Mouse (Mus musculus) CD4-positive, CD25-positive, alpha-beta regulatory T cell, adult 4 months (primary cell): ENCODE data around the gene 2610028H24Rik. TPM values are rescaled to one million over a fixed set of nuclear protein-coding genes. Genes with fewer than 3 reads are reported as not detected.

Source experiments
- ATAC-seq: one replicate; pipeline ENCODE4 v1.8.0; 2017
- polyA plus RNA-seq, 2 experiments: library from polyadenylated mRNA; unstranded; fragments of 100-300 nt; shearing (Covaris generic); gene quantifications; one replicate each; pipeline ENCODE4 v1.2.1; 2017

Gene 2610028H24Rik
- polyA plus RNA-seq = under 1 TPM in 1 of 2 experiments, not detected in 1; 0.24 TPM

- ATAC-seq = no peak
Measured at GRCm38 (mm10) chr10:76448851-76449250, at the start of gene 2610028H24Rik. 2610028H24Rik (plus strand) TSS chr10:76449081.

GRCm38 (mm10) chr10:76408520-76408919 lies 40.4 kb upstream of the 2610028H24Rik start:
- no peak for ATAC-seq

- ATAC-seq = no peak
Measured at GRCm38 (mm10) chr10:76416811-76417210, 32.1 kb upstream of the 2610028H24Rik start.

- ATAC-seq = no peak
Measured at GRCm38 (mm10) chr10:76425674-76426073, 23.2 kb upstream of the 2610028H24Rik start.

- ATAC-seq = no peak
Measured at GRCm38 (mm10) chr10:76433925-76434324, 15.0 kb upstream of the 2610028H24Rik start.

- ATAC-seq = no peak
Measured at GRCm38 (mm10) chr10:76439107-76439890, 9.6 kb upstream of the 2610028H24Rik start.

- no peak for ATAC-seq
Measured at GRCm38 (mm10) chr10:76440281-76440680, 8.6 kb upstream of the 2610028H24Rik start, which contains the start of gene AC141477.1. AC141477.1 (minus strand) TSS chr10:76440444.

- ATAC-seq = peak; percentile 93
Measured at GRCm38 (mm10) chr10:76442178-76443088, 6.4 kb upstream of the 2610028H24Rik start, which contains the start of gene Pcnt. Pcnt (minus strand) TSS chr10:76442786.

GRCm38 (mm10) chr10:76445996-76446681 lies 2.7 kb upstream of the 2610028H24Rik start:
- no peak for ATAC-seq

- ATAC-seq = no peak
Measured at GRCm38 (mm10) chr10:76447406-76448229, 1.3 kb upstream of the 2610028H24Rik start.

- no peak for ATAC-seq
Measured at GRCm38 (mm10) chr10:76455289-76455688, 6.4 kb downstream of the 2610028H24Rik start.

GRCm38 (mm10) chr10:76461255-76461654 lies 12.4 kb downstream of the 2610028H24Rik start:
- ATAC-seq = no peak

- no peak for ATAC-seq
Measured at GRCm38 (mm10) chr10:76462312-76462711, 13.4 kb downstream of the 2610028H24Rik start.

GRCm38 (mm10) chr10:76462721-76463120 lies 13.8 kb downstream of the 2610028H24Rik start:
- no peak for ATAC-seq

- peak; percentile 96 for ATAC-seq
Measured at GRCm38 (mm10) chr10:76468203-76469162, 19.6 kb downstream of the 2610028H24Rik start, which contains the start of the genes Mcm3ap and Ybey. Mcm3ap (plus strand) TSS chr10:76468927. Ybey (minus strand) TSS chr10:76469114.

- no peak for ATAC-seq
Measured at GRCm38 (mm10) chr10:76473759-76474158, 24.9 kb downstream of the 2610028H24Rik start.

GRCm38 (mm10) chr10:76480851-76481250 lies 32.0 kb downstream of the 2610028H24Rik start:
- ATAC-seq = no peak

GRCm38 (mm10) chr10:76481480-76481879 lies 32.6 kb downstream of the 2610028H24Rik start:
- no peak for ATAC-seq

- ATAC-seq = no peak
Measured at GRCm38 (mm10) chr10:76486302-76486701, 37.4 kb downstream of the 2610028H24Rik start.

GRCm38 (mm10) chr10:76488265-76488664 lies 39.4 kb downstream of the 2610028H24Rik start:
- ATAC-seq = no peak
